Mouse (Mus musculus) CD4-positive, CD25-positive, alpha-beta regulatory T cell, adult 4 months (primary cell): ENCODE results near the gene Rnf220. TPM values are rescaled to one million over a fixed set of nuclear protein-coding genes. Genes with fewer than 3 reads are reported as not detected.
"Not testable (repeated sequence)": the region's sequence is repeated elsewhere in the genome, so short reads cannot be mapped to it uniquely, and the experiment has no call there.

Source experiments
- ATAC-seq: one replicate; pipeline ENCODE4 v1.8.0; 2017
- polyA plus RNA-seq, 2 experiments: library from polyadenylated mRNA; unstranded; fragments of 100-300 nt; shearing (Covaris generic); gene quantifications; one replicate each; pipeline ENCODE4 v1.2.1; 2017

The Rnf220 gene
- polyA plus RNA-seq, 2 experiments from 2014 or later: 15.8 to 18.6 TPM

DNA sequence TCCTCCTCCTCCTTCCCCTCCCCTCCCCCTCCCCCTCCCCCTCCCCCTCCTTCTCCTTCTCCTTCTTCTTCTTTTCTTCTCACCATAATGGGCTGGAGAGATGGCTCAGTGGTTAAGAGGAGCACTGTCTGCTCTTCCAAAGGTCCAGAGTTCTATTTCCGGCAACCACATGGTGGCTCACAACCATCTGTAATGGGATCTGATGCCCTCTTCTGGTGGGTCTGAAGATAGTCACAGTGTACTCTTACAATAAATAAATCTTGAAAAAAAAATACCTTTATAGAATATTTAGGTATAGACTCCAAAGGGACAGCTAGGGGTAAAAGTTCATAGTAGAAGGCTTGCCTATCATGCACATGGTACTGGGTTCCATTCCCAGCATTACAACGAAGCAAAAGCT lies 235.6 kb downstream of the Rnf220 start:
- ATAC-seq: no peak

GRCm38 (mm10) chr4:117259909-117260308 lies 236.9 kb downstream of the Rnf220 start:
- not testable (repeated sequence) for ATAC-seq

DNA sequence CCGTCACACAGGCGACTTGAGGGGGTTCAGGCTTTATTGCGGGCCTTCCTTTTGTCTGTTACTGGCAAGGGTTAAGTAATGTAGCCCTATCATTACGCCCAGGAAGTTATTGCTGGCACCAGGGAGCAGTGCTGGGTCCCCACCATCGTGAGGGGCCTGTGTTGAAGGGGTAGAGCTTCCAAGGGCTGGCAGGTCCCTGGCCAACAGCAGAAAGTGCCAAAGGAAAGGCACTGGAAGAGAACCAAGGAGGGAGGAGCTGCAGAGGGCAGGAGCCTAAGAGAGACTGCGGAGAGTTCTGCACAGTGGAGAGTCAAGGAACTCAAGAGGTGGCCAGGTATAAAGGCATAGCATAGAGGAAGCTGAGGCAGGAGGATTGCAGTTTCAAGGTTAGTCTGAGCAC lies 242.2 kb downstream of the Rnf220 start:
- no peak for ATAC-seq

DNA sequence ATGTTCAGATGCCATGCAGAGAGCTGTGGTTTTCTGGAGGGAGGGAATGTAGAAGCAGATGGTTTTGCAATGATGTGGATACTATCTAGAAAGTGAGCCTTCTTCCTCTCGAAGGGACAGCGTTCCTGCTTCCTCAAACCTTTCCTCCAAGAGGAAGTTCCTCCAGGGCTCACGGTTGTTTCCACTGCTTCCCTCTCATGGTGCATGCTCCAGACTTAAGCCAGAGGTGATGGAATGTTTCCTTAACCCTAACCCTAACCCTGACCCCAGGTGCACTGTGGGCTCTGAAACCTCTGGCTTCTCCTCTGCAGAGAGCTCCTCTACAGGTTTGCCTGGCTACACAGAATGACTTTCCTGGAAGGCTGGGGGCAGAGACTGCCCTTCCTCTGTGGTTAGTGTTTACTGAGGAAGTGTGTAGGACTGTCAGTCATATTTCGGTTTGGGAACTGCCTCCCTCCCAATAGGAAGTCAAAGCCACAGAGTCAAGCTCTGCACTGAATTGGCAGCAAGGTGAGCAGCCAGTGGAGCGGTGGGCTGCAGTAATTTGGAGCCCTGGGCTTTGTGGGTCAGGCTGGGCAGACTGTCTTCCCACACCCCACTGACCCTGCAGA lies 242.7 kb downstream of the Rnf220 start:
- no peak for ATAC-seq

GRCm38 (mm10) chr4:117253218-117254016 lies 243.4 kb downstream of the Rnf220 start:
- ATAC-seq: no peak

DNA sequence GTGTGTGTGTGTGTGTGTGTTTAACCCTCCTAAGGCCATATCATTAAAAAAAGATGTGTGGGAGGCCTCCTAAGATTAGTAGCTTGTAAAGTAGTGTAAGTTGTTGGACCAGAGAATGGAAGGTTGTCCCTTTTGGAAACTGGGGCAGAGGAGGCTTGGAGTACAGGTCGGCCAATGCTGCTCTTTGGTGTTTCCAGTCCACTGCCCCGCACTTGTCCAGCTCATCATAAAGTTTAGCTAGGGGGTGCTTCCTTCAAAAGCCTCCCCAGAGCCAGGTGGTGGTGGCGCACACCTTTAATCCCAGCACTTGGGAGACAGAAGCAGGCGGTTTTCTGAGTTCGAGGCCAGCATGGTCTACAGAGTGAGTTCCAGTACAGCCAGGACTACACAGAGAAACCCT lies 244.1 kb downstream of the Rnf220 start:
- no peak for ATAC-seq

- no peak for ATAC-seq
Observed at GRCm38 (mm10) chr4:117252351-117252750, 244.5 kb downstream of the Rnf220 start.

- peak; percentile 99 for ATAC-seq
Observed at GRCm38 (mm10) chr4:117251801-117252316, 245.0 kb downstream of the Rnf220 start, which contains the start of the genes Tmem53 and Armh1. TSS of gene Tmem53 (plus strand) at chr4:117251951. TSS of gene Armh1 (minus strand) at chr4:117252125.

DNA sequence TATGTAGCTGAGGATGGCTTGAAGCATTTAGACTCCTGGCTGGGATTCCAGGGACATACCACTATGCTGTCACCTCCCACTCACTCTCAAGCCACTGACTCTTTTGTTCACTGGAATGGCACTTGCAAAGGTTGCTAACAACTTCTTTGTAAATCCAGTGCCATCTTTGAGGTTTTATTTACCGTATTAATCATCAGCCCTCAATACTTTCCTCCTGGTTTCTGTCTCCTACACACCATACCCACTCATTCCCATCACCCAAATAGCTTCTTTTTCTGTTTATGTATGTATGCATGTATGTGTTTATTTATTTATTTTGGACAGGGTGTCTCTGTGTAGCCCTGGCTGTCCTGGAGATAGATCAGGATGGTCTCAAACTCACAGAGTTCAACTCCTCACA lies 245.9 kb downstream of the Rnf220 start:
- ATAC-seq: no peak

DNA sequence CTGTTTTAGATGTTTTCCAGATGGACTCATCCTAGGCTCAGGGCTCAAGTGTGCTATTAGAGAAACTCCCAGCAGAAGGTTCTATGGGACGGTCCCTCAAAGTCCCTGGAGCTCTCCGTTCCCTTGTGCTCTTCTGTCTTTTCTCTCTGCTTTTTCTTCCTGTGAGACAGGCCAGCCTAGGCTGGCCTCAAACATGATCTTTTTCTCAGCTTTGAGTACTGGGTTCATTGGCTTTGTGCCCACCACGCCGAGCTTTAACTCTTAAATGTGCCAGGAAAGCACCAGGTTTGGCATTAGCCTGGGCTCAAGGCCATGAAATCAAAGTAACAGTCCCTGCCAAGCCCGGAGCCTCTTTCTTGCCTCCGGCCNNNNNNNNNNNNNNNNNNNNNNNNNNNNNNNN lies 256.0 kb downstream of the Rnf220 start:
- no peak for ATAC-seq

GRCm38 (mm10) chr4:117239153-117239552 lies 257.7 kb downstream of the Rnf220 start:
- ATAC-seq: no peak

- no peak for ATAC-seq
Observed at GRCm38 (mm10) chr4:117235822-117236221, 261.0 kb downstream of the Rnf220 start.

DNA sequence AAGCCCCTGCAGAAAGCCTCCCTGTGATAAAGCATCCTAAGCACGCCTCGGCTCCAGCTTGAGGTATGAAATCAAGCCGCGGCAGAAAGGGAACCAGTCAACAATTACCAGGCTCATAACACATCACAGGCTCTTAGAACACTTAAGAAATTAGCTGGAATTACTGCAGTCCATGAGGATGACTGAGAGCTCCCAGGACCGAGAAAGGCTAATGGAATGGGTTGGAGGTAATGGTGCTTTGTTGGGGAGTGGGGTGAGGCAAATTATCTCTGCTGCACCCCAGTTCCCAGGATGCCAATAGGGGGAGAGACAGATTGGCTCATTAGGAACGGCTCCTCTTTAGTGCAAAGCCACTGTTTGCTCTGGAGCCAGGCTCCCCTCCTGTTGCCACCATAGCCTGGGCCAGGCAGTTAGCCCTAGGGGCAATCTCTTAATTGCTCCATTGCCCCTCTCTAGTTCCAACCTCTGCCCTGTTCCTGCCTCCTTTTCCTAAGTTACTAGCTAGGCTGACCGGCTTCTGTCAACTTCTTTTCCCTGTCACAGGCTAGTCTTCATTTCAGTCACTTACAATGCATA lies 262.6 kb downstream of the Rnf220 start:
- no peak for ATAC-seq

- ATAC-seq: no peak
Observed at GRCm38 (mm10) chr4:117231208-117231607, 265.6 kb downstream of the Rnf220 start.

DNA sequence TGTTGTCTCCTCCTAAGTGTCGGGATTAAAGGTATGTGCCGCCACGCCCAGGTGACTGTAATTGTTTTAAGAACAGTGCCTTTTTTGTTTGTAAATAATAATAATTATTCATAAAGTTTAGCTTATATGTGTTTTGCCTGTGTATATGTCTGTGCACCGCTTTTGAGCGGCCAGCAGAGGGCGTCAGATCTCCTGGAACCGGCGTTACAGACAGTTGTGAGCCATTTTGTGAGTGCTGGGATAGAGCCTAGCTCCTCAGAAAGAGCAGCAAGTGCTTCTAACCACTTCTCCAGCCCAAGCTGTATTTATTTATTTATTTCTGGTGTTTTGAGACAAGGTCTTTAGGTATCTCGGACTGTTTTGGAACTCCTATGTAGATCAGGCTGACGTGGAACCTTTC lies 266.5 kb downstream of the Rnf220 start:
- no peak for ATAC-seq

- ATAC-seq: no peak
Observed at GRCm38 (mm10) chr4:117229590-117229989, 267.3 kb downstream of the Rnf220 start.

GRCm38 (mm10) chr4:117225250-117225649 lies 271.6 kb downstream of the Rnf220 start:
- no peak for ATAC-seq

GRCm38 (mm10) chr4:117224122-117224521 lies 272.7 kb downstream of the Rnf220 start:
- ATAC-seq: no peak

GRCm38 (mm10) chr4:117223001-117223400 lies 273.9 kb downstream of the Rnf220 start:
- ATAC-seq: no peak

- ATAC-seq: no peak
Observed at GRCm38 (mm10) chr4:117221836-117222235, 275.0 kb downstream of the Rnf220 start.
